Mouse (Mus musculus) hindbrain, embryonic 14.5 days (tissue): ENCODE data around the gene Hoxb4. TPM values are rescaled to one million over a fixed set of nuclear protein-coding genes. Genes with fewer than 3 reads are reported as not detected.

Experiments used
- ATAC-seq: fragments of 200-750 bp; cut with Nextera tagmentation; 2 replicates; pipeline ENCODE4 v1.8.0; 2017; ENCODE audit warnings: moderate number of reproducible peaks, mild to moderate bottlenecking, moderate TSS enrichment, moderate library complexity; ENCODE audit not compliant: low FRiP score
- DNase-seq: peaks from one replicate; pipeline ENCODE4 v3.0.0-alpha.2; 2015; ENCODE audit warnings: low spot score
- H3K27ac ChIP-seq: fragments of 300-500 bp; sonication (generic); 2 replicates; pipeline ENCODE4 v1.5.1; 2014; ENCODE audit warnings: mild to moderate bottlenecking, moderate library complexity
- H3K27me3 ChIP-seq: fragments of 300-500 bp; sonication (generic); 2 replicates; pipeline ENCODE4 v1.6.1; 2014; ENCODE audit warnings: mild to moderate bottlenecking, low read length, mixed read lengths; ENCODE audit not compliant: control insufficient read depth, insufficient read depth
- H3K36me3 ChIP-seq: fragments of 300-500 bp; sonication (generic); replicated peaks from 2 replicates; pipeline ENCODE4 v1.6.1; 2014; ENCODE audit not compliant: control insufficient read depth, insufficient read depth
- H3K4me1 ChIP-seq: fragments of 300-500 bp; sonication (generic); replicated peaks from 2 replicates; pipeline ENCODE4 v1.6.1; 2014; ENCODE audit warnings: antibody characterized with exemption, low read length, mixed read lengths; ENCODE audit not compliant: control insufficient read depth, insufficient read depth
- H3K4me2 ChIP-seq: fragments of 300-500 bp; sonication (generic); replicated peaks from 2 replicates; pipeline ENCODE4 v1.6.1; 2014; ENCODE audit warnings: mild to moderate bottlenecking, moderate library complexity
- H3K4me3 ChIP-seq: fragments of 300-500 bp; sonication (generic); replicated peaks from 2 replicates; pipeline ENCODE4 v1.5.1; 2014; ENCODE audit warnings: mild to moderate bottlenecking, low read length
- H3K9ac ChIP-seq: fragments of 300-500 bp; sonication (generic); 2 replicates; pipeline ENCODE4 v1.6.1; 2014
- H3K9me3 ChIP-seq: fragments of 300-500 bp; sonication (generic); 2 replicates; pipeline ENCODE4 v1.6.1; 2016; ENCODE audit warnings: low read length; ENCODE audit not compliant: control insufficient read depth
- WGBS: fragments of 180-500 bp; shearing (Covaris S2); extraction: QIAGEN DNeasy Blood & Tissue Kit; methylation state at CpG from one replicate; pipeline ENCODE4 v1.1.7; 2014; 5-methylcytosine and 5-hydroxymethylcytosine counted together
- polyA plus RNA-seq: library from polyadenylated mRNA; unstranded; fragments of >200 nt; fragmentation: Nextera tagmentation; extraction: Ambion mirVana; gene quantifications from 2 replicates; pipeline ENCODE4 v1.2.1, GENCODE M21; 2014

The Hoxb4 gene
- polyA plus RNA-seq, 1 experiment from 2014 or later = 5.4 TPM

DNA sequence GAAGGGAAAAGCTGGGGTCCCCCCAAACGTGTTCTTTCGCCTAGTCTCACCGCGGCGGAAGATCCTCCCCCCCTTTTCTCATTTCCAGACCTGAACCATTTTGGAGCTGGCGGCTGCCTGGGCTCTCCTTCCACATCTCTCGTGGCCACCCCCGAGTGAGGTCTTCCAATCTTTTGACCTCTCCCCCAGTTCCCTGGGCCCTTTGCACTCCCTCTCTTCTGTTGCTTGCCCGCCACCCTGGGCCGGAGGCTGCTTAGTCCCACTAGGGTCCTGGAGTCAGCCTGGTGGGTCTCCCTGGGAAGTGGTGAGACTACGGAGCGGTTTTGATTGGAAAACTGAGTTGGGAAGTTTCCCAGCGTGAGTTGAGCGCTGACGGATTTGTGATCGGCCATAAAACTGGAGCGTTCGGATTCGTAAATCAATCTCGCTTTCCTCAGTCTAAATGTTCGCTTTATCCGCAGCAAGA is 7.7 kb downstream of the Hoxb4 start:
- ATAC-seq (no peak), DNase-seq (no peak)
- WGBS = under 1% methylated on average over 22 of the region's 22 CpGs
- no peaks in the 10 kb centered on the region for H3K4me1 ChIP-seq
- no peaks in the 10 kb centered on the region for H3K9me3 ChIP-seq
- peak overlapping the region; percentile 99 for H3K27ac ChIP-seq
- H3K36me3 ChIP-seq = no peaks in the 10 kb centered on the region
- H3K4me3 ChIP-seq = peak overlapping the region; percentile 48
- H3K27me3 ChIP-seq = peaks cover 96% of the 10 kb centered on the region
- H3K4me2 ChIP-seq = peak overlapping the region; percentile 77
- peak overlapping the region; percentile 97 for H3K9ac ChIP-seq

DNA sequence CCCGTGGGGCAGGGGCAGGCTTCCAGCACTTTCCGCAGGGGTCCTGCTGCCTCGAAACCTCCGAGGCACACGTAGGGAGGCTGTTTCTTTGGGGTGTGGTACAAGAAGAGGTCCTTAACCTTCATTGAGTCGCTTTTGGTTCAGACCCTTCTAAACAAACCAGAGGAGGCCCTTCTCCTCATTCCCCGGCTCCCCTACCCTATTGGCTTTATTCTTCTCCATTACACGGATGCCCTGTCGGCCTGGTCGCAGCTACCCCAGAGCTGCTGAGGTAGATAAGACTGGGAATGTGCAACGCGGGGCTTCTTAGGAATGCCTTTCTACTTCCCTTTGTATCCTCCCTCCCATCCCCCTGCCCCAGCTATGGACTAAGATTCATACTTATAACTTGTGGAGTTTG is 8.6 kb downstream of the Hoxb4 start:
- DNase-seq (no peak), ATAC-seq (no peak)
- H3K36me3 ChIP-seq = no peaks in the 10 kb centered on the region
- H3K4me1 ChIP-seq = no peaks in the 10 kb centered on the region
- 3% methylated on average over 12 of the region's 12 CpGs for WGBS
- H3K27ac ChIP-seq = peak overlapping the region; percentile 99
- H3K4me3 ChIP-seq = peak overlapping the region; percentile 48
- peaks cover 93% of the 10 kb centered on the region for H3K27me3 ChIP-seq
- H3K9me3 ChIP-seq = no peaks in the 10 kb centered on the region
- H3K9ac ChIP-seq = peak overlapping the region; percentile 97
- peak overlapping the region; percentile 77 for H3K4me2 ChIP-seq

DNA sequence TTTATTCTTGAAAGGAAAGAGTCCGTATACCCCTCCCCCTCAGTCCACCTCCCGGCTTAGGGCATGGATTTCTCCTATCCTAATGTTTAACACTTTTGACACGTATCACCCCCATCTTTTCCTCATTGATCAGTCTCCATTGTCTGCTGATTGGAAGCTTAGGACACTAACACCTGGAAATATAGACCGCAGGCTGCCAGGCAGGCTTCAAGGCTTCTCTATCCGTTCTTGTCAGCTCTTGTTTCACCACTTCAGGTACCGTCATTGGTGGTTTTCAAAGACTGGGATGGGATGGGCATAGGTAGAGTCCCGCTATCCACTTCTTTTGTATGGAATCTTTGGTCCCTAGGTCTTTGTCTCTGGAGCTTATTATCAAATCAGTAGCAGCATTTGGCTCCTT is 9.1 kb downstream of the Hoxb4 start:
- peaks cover 88% of the 10 kb centered on the region for H3K27me3 ChIP-seq
- peak overlapping the region; percentile 97 for H3K9ac ChIP-seq
- 5% methylated on average over 7 of the region's 7 CpGs for WGBS
- no peaks in the 10 kb centered on the region for H3K9me3 ChIP-seq
- peak overlapping the region; percentile 77 for H3K4me2 ChIP-seq
- H3K4me3 ChIP-seq = peak overlapping the region; percentile 48
- peak overlapping the region; percentile 99 for H3K27ac ChIP-seq
- ATAC-seq (no peak), DNase-seq (no peak)
- no peaks in the 10 kb centered on the region for H3K4me1 ChIP-seq
- no peaks in the 10 kb centered on the region for H3K36me3 ChIP-seq

DNA sequence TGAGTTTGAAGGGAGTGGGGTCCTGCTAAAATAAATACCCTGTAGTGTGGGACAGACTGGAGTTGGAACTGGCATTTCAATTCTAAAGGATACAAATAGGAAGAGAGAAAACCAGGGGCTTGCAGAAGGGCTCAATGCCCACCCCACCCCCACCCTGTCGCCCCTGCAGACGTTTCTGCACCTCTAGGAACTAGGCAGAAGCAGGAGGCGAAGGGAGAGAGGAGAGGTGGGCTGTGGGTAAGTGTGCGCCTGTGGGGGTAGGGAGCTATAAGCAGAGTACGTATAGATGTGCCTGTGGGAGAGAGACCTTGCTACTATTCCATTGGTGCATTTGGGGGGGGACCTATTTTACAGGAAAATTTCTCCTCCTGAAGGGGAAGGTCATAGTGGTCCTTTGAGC is 9.7 kb downstream of the Hoxb4 start:
- H3K36me3 ChIP-seq = 0 out of 2 replicates have a peak, but pooled peaks cover 2% of the 10 kb centered on the region
- ATAC-seq = peak; percentile 68
- H3K4me2 ChIP-seq = peak overlapping the region; percentile 77
- no peaks in the 10 kb centered on the region for H3K4me1 ChIP-seq
- DNase-seq = no peak
- peak overlapping the region; percentile 97 for H3K9ac ChIP-seq
- peak overlapping the region; percentile 99 for H3K27ac ChIP-seq
- WGBS = 4% methylated on average over 5 of the region's 5 CpGs
- peak overlapping the region; percentile 48 for H3K4me3 ChIP-seq
- peaks cover 84% of the 10 kb centered on the region for H3K27me3 ChIP-seq
- H3K9me3 ChIP-seq = no peaks in the 10 kb centered on the region

DNA sequence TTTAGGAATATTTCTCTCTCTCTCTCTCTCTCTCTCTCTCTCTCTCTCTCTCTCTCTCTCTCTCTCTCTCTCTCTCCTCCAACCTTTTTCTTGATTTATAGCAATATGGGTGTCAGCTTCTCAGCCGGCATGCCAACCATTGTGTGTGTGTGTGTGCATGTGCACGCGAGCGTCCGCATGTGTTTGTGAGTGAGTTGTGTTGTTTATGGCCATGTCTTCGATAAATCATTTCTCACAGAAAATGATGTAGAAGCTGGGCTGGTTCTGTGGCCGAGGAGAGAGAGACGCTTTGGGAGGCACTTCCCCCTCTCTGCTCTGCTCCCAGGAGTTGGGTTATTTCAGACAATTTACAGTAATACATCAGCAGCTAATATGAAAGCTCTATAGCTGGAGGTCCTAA is 10.5 kb downstream of the Hoxb4 start:
- Histone ChIP-seq H3K4me1 (no peaks in the 10 kb centered on the region), H3K4me2 (peak overlapping the region; percentile 77), H3K27ac (peak overlapping the region; percentile 99), H3K27me3 (peaks cover 85% of the 10 kb centered on the region), H3K36me3 (0 out of 2 replicates have a peak, but pooled peaks cover 6% of the 10 kb centered on the region), H3K4me3 (peak overlapping the region; percentile 48), H3K9ac (peak overlapping the region; percentile 97), H3K9me3 (no peaks in the 10 kb centered on the region)
- DNase-seq (no peak), ATAC-seq (no peak)
- WGBS = 7% methylated on average over 8 of the region's 8 CpGs

DNA sequence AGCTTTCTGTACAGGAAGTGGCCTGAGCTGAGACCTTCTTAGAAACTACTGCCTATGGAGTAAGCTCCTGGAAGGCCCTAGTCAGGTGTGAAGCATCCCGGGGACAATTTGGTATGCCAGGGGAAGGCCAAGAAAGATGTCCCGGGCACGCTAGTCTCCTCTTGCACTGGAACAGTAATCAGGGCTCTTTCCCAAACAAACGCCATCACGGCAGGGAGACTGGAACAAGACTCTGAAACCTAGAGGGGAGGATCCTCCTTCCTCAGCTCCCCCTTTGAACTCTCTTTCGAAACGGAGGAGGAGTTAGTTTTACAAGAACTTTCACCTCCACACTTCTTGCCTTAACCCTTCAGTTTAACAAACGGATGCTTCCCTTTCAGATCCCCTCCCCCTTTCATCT is 14.0 kb downstream of the Hoxb4 start:
- Histone ChIP-seq H3K27me3 (peaks cover 86% of the 10 kb centered on the region), H3K27ac (peak overlapping the region; percentile 99), H3K4me2 (peak overlapping the region; percentile 77), H3K4me3 (peak overlapping the region; percentile 48), H3K36me3 (0 out of 2 replicates have a peak, but pooled peaks cover 6% of the 10 kb centered on the region), H3K4me1 (peaks cover 12% of the 10 kb centered on the region; the same call in 1 of the 2 replicates), H3K9me3 (no peaks in the 10 kb centered on the region), H3K9ac (peak overlapping the region; percentile 97)
- 0% methylated on average over 8 of the region's 8 CpGs for WGBS
- DNase-seq (no peak), ATAC-seq (no peak)

DNA sequence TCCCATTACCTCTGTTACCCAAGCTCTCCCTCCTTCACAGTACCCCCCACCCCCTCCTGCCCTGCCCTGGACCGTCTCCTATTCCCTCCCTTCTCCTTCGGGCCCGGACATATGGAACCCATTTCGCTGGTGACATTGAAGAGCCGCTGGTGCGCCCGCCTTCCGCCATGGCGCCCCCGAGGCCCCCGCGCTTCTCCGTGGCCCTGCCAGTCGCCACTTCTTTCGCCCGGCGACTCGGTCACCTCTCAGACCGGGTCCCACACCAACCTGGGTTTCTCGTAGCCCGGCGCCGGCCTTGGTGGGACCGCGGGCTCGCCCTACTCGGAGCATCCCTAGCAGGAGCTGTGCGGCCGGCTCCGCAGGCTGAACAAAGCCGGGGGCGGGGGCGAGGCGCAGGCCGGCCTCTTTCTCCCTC is 14.6 kb downstream of the Hoxb4 start:
- no peak for ATAC-seq
- peak overlapping the region; percentile 99 for H3K27ac ChIP-seq
- H3K4me2 ChIP-seq = peak overlapping the region; percentile 77
- peak overlapping the region; percentile 97 for H3K9ac ChIP-seq
- WGBS = under 1% methylated on average over 35 of the region's 35 CpGs
- H3K9me3 ChIP-seq = no peaks in the 10 kb centered on the region
- H3K4me1 ChIP-seq = peaks cover 17% of the 10 kb centered on the region
- H3K4me3 ChIP-seq = peak overlapping the region; percentile 48
- no peak for DNase-seq
- 0 out of 2 replicates have a peak, but pooled peaks cover 6% of the 10 kb centered on the region for H3K36me3 ChIP-seq
- peaks cover 86% of the 10 kb centered on the region for H3K27me3 ChIP-seq

DNA sequence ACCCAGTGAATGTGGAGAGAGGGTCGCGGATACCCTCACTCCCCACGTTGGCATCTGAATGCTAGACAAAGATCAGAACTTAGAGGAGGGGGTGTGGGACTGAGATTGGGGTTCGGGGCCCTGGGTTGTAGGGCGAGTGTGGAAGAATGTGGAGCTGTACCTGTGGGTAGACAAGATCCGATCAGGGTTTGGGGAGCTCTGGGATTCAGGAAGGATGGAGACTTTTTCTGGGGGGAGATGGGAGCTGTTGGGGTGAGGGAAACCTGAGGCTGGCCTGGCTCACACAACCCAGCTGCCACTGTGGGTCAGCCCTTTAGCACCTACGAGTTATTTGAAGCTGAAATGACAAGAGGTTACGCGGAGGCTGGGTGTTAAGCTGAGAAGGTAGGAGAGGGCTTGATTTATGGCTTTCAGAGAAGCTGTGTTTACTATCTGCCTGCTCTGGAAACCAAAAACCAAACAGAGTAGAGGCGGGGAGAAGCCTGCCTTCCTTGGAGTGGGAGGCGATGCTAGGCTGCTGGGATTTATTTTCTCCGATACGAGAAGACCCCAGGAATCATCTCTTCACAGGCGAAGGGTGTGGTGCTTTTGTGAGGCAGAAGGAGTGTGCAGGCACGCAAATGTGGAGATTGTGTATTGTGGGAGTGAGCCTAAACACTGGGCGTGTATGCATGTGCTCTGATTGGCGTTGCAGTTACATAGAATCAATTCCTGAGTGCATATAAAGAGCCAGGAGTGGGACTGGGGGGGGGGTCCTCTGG is 15.4 kb downstream of the Hoxb4 start:
- H3K9me3 ChIP-seq = no peaks in the 10 kb centered on the region
- H3K27me3 ChIP-seq = peaks cover 87% of the 10 kb centered on the region
- DNase-seq (no peak), ATAC-seq (no peak)
- peak overlapping the region; percentile 48 for H3K4me3 ChIP-seq
- H3K4me1 ChIP-seq = peaks cover 21% of the 10 kb centered on the region
- WGBS = 2% methylated on average over 17 of the region's 17 CpGs
- H3K4me2 ChIP-seq = peak overlapping the region; percentile 77
- H3K36me3 ChIP-seq = 0 out of 2 replicates have a peak, but pooled peaks cover 6% of the 10 kb centered on the region
- peak overlapping the region; percentile 97 for H3K9ac ChIP-seq
- peak overlapping the region; percentile 99 for H3K27ac ChIP-seq

DNA sequence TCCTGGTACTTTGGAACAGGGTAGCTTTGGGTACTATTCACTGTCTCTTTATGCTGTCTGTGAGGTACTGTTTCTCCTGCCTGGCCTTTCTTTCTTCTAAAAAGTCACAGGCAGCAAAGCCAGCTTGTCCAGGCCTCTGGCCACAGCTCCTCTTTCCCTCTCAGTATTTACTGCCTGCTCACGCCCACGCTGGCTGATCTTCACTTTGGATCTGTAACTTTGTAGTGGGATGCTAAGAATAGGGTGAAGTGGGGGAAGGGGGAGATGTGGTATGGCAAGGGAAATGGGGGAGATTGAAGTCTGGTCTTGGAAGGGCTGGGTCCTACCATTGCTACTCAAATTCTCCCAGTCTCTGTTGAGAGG is 15.9 kb downstream of the Hoxb4 start:
- H3K4me1 ChIP-seq = peaks cover 25% of the 10 kb centered on the region
- WGBS = 6% methylated on average over 2 of the region's 2 CpGs
- H3K9me3 ChIP-seq = no peaks in the 10 kb centered on the region
- peak overlapping the region; percentile 97 for H3K9ac ChIP-seq
- DNase-seq (no peak), ATAC-seq (no peak)
- H3K27ac ChIP-seq = peak overlapping the region; percentile 99
- H3K36me3 ChIP-seq = 0 out of 2 replicates have a peak, but pooled peaks cover 6% of the 10 kb centered on the region
- peaks cover 87% of the 10 kb centered on the region for H3K27me3 ChIP-seq
- H3K4me3 ChIP-seq = peak overlapping the region; percentile 48
- H3K4me2 ChIP-seq = peak overlapping the region; percentile 77
